Mouse (Mus musculus): ENCODE data around the gene Gm20458. TPM values are rescaled to one million over a fixed set of nuclear protein-coding genes. Genes with fewer than 3 reads are reported as not detected.

Gm20458 gene
- polyA plus RNA-seq, 1 experiment from 2014 or later: 3.0 TPM

Other genes starting within 250 kb of the Gm20458 start
- gene Wfdc15b, start 239.3 kb upstream of the Gm20458 start, polyA plus RNA-seq (2016; fragmentation: Nextera tagmentation; extraction: Ambion mirVana): not detected in 2 replicates
- not detected in 2 replicates for gene Svs2, start 222.5 kb upstream of the Gm20458 start, polyA plus RNA-seq (2016; fragmentation: Nextera tagmentation; extraction: Ambion mirVana)
- gene Svs3b, start 204.3 kb upstream of the Gm20458 start, polyA plus RNA-seq (2016; fragmentation: Nextera tagmentation; extraction: Ambion mirVana): not detected in 2 replicates
- gene Svs4, start 182.5 kb upstream of the Gm20458 start, polyA plus RNA-seq (2016; fragmentation: Nextera tagmentation; extraction: Ambion mirVana): not detected in 2 replicates
- gene Svs3a, start 171.7 kb upstream of the Gm20458 start, polyA plus RNA-seq (2016; fragmentation: Nextera tagmentation; extraction: Ambion mirVana): not detected in 2 replicates
- gene Svs6, start 144.2 kb upstream of the Gm20458 start, polyA plus RNA-seq (2016; fragmentation: Nextera tagmentation; extraction: Ambion mirVana): not detected in 2 replicates
- gene Svs5, start 128.2 kb upstream of the Gm20458 start, polyA plus RNA-seq (2016; fragmentation: Nextera tagmentation; extraction: Ambion mirVana): not detected in 2 replicates
- 0.22 and 0.36 TPM in 2 replicates for gene Slpi, start 71.9 kb upstream of the Gm20458 start, polyA plus RNA-seq (2016; fragmentation: Nextera tagmentation; extraction: Ambion mirVana)
- gene Rbpjl, start 57.8 kb upstream of the Gm20458 start, polyA plus RNA-seq (2016; fragmentation: Nextera tagmentation; extraction: Ambion mirVana): not detected in 2 replicates
- gene Matn4, start 55.8 kb upstream of the Gm20458 start, polyA plus RNA-seq (2016; fragmentation: Nextera tagmentation; extraction: Ambion mirVana): not detected in 2 replicates
- 19.6 and 22.7 TPM in 2 replicates for gene Sdc4, start 17.1 kb upstream of the Gm20458 start, polyA plus RNA-seq (2016; fragmentation: Nextera tagmentation; extraction: Ambion mirVana)
- gene Sys1, start 4.0 kb upstream of the Gm20458 start, polyA plus RNA-seq (2016; fragmentation: Nextera tagmentation; extraction: Ambion mirVana): 57.9 and 59.5 TPM in 2 replicates
- gene Trp53tg5, start 12.8 kb downstream of the Gm20458 start, polyA plus RNA-seq (2016; fragmentation: Nextera tagmentation; extraction: Ambion mirVana): not detected in 2 replicates
- 3.1 and 4.8 TPM in 2 replicates for gene Dbndd2, start 25.1 kb downstream of the Gm20458 start, polyA plus RNA-seq (2016; fragmentation: Nextera tagmentation; extraction: Ambion mirVana)
- 38.5 and 42.0 TPM in 2 replicates for gene Pigt, start 36.6 kb downstream of the Gm20458 start, polyA plus RNA-seq (2016; fragmentation: Nextera tagmentation; extraction: Ambion mirVana)
- 57.8 and 71.3 TPM in 2 replicates for gene Wfdc2, start 101.4 kb downstream of the Gm20458 start, polyA plus RNA-seq (2016; fragmentation: Nextera tagmentation; extraction: Ambion mirVana)
- not detected in 2 replicates for gene Spint3, start 112.5 kb downstream of the Gm20458 start, polyA plus RNA-seq (2016; fragmentation: Nextera tagmentation; extraction: Ambion mirVana)
- gene Wfdc6a, start 124.5 kb downstream of the Gm20458 start, polyA plus RNA-seq (2016; fragmentation: Nextera tagmentation; extraction: Ambion mirVana): not detected in 2 replicates
- gene Eppin, start 132.6 kb downstream of the Gm20458 start, polyA plus RNA-seq (2016; fragmentation: Nextera tagmentation; extraction: Ambion mirVana): not detected in 2 replicates
- gene Wfdc6b, start 152.6 kb downstream of the Gm20458 start, polyA plus RNA-seq (2016; fragmentation: Nextera tagmentation; extraction: Ambion mirVana): not detected in 2 replicates
- gene Wfdc8, start 152.7 kb downstream of the Gm20458 start, polyA plus RNA-seq (2016; fragmentation: Nextera tagmentation; extraction: Ambion mirVana): not detected in 2 replicates
- gene Wfdc16, start 177.8 kb downstream of the Gm20458 start, polyA plus RNA-seq (2016; fragmentation: Nextera tagmentation; extraction: Ambion mirVana): not detected in 2 replicates
- gene Wfdc10, start 195.1 kb downstream of the Gm20458 start, polyA plus RNA-seq (2016; fragmentation: Nextera tagmentation; extraction: Ambion mirVana): not detected in 2 replicates
- not detected in 2 replicates for gene Wfdc9, start 195.6 kb downstream of the Gm20458 start, polyA plus RNA-seq (2016; fragmentation: Nextera tagmentation; extraction: Ambion mirVana)
- not detected in 2 replicates for gene Wfdc11, start 213.1 kb downstream of the Gm20458 start, polyA plus RNA-seq (2016; fragmentation: Nextera tagmentation; extraction: Ambion mirVana)
- not detected in 2 replicates for gene Wfdc13, start 224.1 kb downstream of the Gm20458 start, polyA plus RNA-seq (2016; fragmentation: Nextera tagmentation; extraction: Ambion mirVana)
- not detected in 2 replicates for gene Spint4, start 237.5 kb downstream of the Gm20458 start, polyA plus RNA-seq (2016; fragmentation: Nextera tagmentation; extraction: Ambion mirVana)